Comparison of ENCODE assay signal across 12 mouse cellular contexts in the genomic region with DNA sequence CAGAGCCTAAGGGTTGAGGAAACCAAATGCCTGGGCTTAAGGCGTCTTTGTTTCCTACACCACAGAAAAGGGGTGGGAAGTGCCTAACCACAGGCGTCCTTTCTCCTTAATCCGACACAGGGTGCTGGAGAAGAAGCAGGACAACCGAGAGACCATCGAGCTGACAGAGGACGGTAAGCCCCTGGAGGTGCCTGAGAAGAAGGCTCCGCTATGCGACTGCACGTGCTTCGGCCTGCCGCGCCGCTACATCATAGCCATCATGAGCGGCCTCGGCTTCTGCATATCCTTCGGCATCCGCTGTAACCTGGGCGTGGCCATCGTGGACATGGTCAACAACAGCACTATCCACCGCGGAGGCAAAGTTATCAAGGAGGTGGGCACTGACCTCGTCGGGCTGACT. TPM values are rescaled to one million over a fixed set of nuclear protein-coding genes. Genes with fewer than 3 reads are reported as not detected.
A peak's percentile ranks its signal among the peaks of the same experiment; 100 is the strongest.
DNase-seq lines count a peak whose midpoint lies in the region; ATAC-seq and TF ChIP-seq lines count a peak whose summit lies in the region.
"Had no signal": no experiment of that assay in that cellular context is flagged by ENCODE, and none has a peak within 500 bp of the region (broad histone marks: within the 10 kb centered on the region; RNA-seq: fewer than 3 reads in every experiment).

No protein-coding gene starts in this region.

- DNase-seq in cerebellum, postnatal 10 days = peak; percentile 66 to 67
- no peak for DNase-seq in cerebellum, adult 11 months
- no peak for DNase-seq in testis, postnatal 14 days (ENCODE audit: low spot score)
- peak; percentile 94 for DNase-seq in midbrain, embryonic 11.5 days (ENCODE audit: low spot score, missing footprints)
- no peak for DNase-seq in spleen, adult 12 weeks (ENCODE audit: low spot score)
- DNase-seq in thymus, postnatal 25 days = no peak
- DNase-seq: lung, postnatal 14 days had no signal

- H3K27ac ChIP-seq in testis, adult 2 months (ENCODE audit: control insufficient read depth, insufficient read depth, low read depth, low read length) = no peak overlapping the region
- peak overlapping the region; percentile 79 for H3K27ac ChIP-seq in midbrain, embryonic 11.5 days (ENCODE audit: low read depth, low read length)
- H3K27ac ChIP-seq: heart, embryonic 13.5 days had no signal

- peak overlapping the region; percentile 28 for H3K4me2 ChIP-seq in midbrain, embryonic 11.5 days
- H3K4me2 ChIP-seq: heart, embryonic 13.5 days had no signal

- TF ChIP-seq CTCF in testis, adult 2 months (IDR thresholded peaks at IDR 0.05; ENCODE audit: control insufficient read depth, insufficient read depth, insufficient replicate concordance, low read depth, low read length) = no peak

- peak; percentile 17; the same call in 1 of the 2 replicates for ATAC-seq in midbrain, embryonic 11.5 days (ENCODE audit: low FRiP score)
- no peak for ATAC-seq in monocyte, adult 5-6 weeks (replicated peaks; ENCODE audit: insufficient number of reproducible peaks, low FRiP score, low TSS enrichment, poor library complexity, severe bottlenecking)

- H3K4me1 ChIP-seq in testis, adult 2 months (ENCODE audit: control insufficient read depth, insufficient read depth, low read length) = peaks cover 20% of the 10 kb centered on the region
- peaks cover 9% of the 10 kb centered on the region; the same call in 1 of the 2 replicates for H3K4me1 ChIP-seq in midbrain, embryonic 11.5 days (ENCODE audit: control insufficient read depth, insufficient read depth, low read length)
- H3K4me1 ChIP-seq: heart, embryonic 13.5 days had no signal

- TF ChIP-seq POLR2A in testis, adult 2 months (IDR thresholded peaks at IDR 0.05; ENCODE audit: control insufficient read depth, low read depth, low read length) = no peak

- H3K36me3 ChIP-seq in testis, adult 2 months (ENCODE audit: control insufficient read depth, insufficient read depth, low read length) = no peaks in the 10 kb centered on the region
- H3K36me3 ChIP-seq in midbrain, embryonic 11.5 days (ENCODE audit: control insufficient read depth, insufficient read depth, low read length) = no peaks in the 10 kb centered on the region
- H3K36me3 ChIP-seq: heart, embryonic 13.5 days had no signal

- H3K27me3 ChIP-seq in testis, adult 2 months (ENCODE audit: control insufficient read depth, insufficient read depth, low read length) = peaks cover 6% of the 10 kb centered on the region
- peaks cover 73% of the 10 kb centered on the region for H3K27me3 ChIP-seq in midbrain, embryonic 11.5 days (ENCODE audit: control insufficient read depth, insufficient read depth, low read length)

- 1% methylated on average over 23 of the region's 23 CpGs for WGBS in midbrain, embryonic 11.5 days

- peak overlapping the region; percentile 25 for H3K4me3 ChIP-seq in testis, adult 2 months (ENCODE audit: control insufficient read depth, low read depth, low read length)
- H3K4me3 ChIP-seq in midbrain, embryonic 11.5 days (ENCODE audit: low read depth, low read length) = peak overlapping the region; percentile 25
- H3K4me3 ChIP-seq: heart, embryonic 13.5 days had no signal

- H3K9ac ChIP-seq in midbrain, embryonic 11.5 days (ENCODE audit: low read length) = peak overlapping the region; percentile 62
- H3K9ac ChIP-seq: heart, embryonic 13.5 days had no signal

- no peaks in the 10 kb centered on the region for H3K9me3 ChIP-seq in midbrain, embryonic 11.5 days (ENCODE audit: control insufficient read depth, low read length)
- H3K9me3 ChIP-seq: heart, embryonic 13.5 days had no signal

RNA-seq across cellular contexts. Expression of gene Slc17a6, which starts 3.4 kb away (rescaled TPM):
- polyA plus RNA-seq in testis, adult 2 months (2012; rRNA removed) = 0.47 and 0.59 TPM in 2 replicates
- polyA plus RNA-seq in midbrain, embryonic 11.5 days (2014; fragmentation: Nextera tagmentation; extraction: Ambion mirVana) = 35.5 and 39.0 TPM in 2 replicates
- total RNA-seq in monocyte, adult 5-6 weeks (2017) = not detected in 3 replicates
- polyA plus RNA-seq: kidney, embryonic 16.5 days; stomach, embryonic 14.5 days had no signal

Comparison
In these comparisons a context has a peak if more than half of its experiments do, and no peak if none do; other contexts are left out.
1. DNase-seq: peak in cerebellum, postnatal 10 days (2 of 2) and midbrain, embryonic 11.5 days (single experiment); none in cerebellum, adult 11 months (single experiment), testis, postnatal 14 days (single experiment), spleen, adult 12 weeks (single experiment) and thymus, postnatal 25 days (single experiment).
2. RNA of gene Slc17a6, which starts 3.4 kb away (polyA plus RNA-seq): 35.5 to 39.0 TPM in midbrain, embryonic 11.5 days; 0.47 to 0.59 TPM in testis, adult 2 months; every median in the first group is over 10 times any median in the second.